Mouse (Mus musculus): ENCODE measurements at regions not wholly inside any gene's neighbourhood (a gene's known extent, or its start where the extent isn't known, plus 50 kb on each side); places are given as distances from the start of the nearest gene placed in this dataset.

DNA sequence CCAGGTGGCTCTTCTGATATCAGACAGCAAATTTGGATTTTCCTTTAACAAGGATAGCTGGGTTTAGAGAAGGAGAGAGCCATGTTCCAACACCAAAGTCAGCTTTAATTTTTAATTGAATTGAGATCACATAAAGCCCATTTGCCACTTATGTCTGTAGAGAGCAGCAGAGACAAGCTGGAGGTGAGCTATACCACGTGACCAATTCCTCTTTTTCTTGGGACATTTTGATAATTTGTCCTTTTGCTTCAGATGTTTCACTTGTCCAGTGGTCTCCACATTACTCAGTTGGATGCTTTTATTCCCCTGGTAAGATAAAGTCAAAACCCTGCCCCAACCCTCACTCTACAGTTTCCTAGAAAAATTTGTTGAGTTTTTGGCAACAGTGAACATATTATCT is 248.6 kb upstream of the Ndst4 start:
- no peak for ATAC-seq (replicated peaks; ENCODE audit: low read depth, poor library complexity, severe bottlenecking)

DNA sequence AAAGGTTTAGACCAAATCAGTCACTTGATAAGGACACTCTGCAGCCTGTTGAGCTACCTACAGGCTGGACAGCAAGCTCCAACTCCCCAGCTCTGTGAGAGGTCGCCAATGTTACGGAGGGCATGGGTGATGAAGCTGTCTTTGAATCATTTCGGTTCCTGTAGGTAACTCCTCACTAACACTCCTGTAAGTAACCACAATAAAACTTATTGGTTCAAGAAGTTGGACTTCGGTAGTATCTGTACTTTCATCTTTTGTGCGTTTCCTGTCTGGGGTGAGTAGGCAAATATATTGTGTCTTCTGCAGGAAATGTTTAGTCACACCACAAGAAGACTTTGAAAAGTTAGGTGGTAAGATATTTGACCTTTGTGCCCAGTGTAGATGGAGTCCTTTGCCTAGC is 244.1 kb upstream of the Ndst4 start:
- peak; percentile 90 for ATAC-seq (replicated peaks; ENCODE audit: low read depth, poor library complexity, severe bottlenecking)

DNA sequence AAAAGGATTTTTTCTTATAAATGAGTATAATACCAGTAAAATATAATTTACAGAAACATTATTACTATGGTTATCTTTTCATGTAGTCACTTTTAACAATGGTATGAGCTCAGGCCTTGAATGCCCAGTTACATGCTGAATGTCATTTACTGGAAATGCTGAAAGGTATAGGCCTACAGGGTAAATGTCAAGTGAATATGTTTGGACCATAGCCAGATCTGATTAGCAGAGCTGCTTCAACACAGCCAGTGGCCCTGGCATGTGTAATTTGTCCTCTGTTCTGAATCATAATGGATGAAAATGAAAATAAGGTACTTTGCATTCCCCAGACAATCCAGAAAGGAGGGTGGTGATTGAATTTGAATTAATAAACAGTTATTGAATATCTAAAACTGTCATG is 213.3 kb upstream of the Ndst4 start:
- no peak for ATAC-seq (replicated peaks; ENCODE audit: low read depth, poor library complexity, severe bottlenecking)

DNA sequence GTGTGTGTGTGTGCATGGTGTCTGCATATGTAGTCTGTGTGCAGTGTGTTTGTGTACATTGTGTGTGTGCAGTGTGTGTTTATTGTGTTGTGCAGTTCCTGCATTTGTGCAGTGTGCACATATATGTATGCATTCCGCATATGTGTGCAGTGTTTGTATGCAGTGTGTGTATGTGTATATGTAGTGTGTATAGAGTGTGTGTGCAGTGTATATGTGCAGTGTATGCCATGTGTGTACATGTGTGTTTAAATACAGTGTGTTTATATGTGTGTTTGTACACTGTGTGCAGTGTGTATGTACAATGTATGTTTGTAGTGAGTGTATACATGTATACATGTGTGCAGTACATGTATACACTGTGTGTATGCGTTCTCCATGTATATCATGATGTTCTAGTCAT is 183.0 kb upstream of the Ndst4 start:
- no peak for ATAC-seq (replicated peaks; ENCODE audit: low read depth, poor library complexity, severe bottlenecking)

DNA sequence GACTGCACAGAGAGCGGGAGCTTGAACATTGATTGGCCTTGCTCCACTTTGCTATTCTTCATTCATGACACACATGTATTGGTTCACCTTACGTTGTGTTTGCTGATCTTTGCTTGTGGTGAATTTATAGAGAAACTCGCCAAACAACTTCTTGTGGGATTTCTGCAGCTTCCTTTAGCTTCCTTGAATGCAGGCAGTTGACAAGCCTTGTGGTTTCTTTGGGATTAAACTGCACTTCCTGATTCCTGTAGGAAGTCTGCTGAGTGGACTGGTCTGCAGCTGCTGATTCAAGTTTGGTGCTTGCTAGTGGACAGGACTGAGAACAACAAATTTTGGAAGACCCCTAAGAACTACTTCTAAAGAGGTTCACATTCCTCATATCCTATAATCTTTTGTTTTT is 152.8 kb upstream of the Ndst4 start:
- peak; percentile 65 for ATAC-seq (replicated peaks; ENCODE audit: low read depth, poor library complexity, severe bottlenecking)

DNA sequence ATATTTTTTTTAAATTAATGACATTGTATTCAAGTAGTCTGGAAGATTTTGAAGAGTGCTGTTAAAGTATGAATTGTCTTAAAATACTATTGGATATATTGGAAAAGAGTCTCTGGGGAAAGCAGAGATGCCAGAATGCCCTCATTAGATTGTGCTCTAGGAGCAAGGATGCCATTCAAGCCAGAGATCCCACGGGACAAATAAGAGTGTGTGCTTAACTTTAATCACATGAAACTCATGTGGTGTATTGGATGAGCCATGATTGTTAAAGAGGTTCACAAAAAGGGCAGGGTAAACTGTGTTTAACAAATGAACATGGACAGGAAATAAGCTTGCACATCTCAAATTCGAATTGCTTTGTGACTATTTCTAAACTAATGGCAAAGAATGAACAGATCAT is 143.0 kb upstream of the Ndst4 start:
- no peak for ATAC-seq (replicated peaks; ENCODE audit: low read depth, poor library complexity, severe bottlenecking)

DNA sequence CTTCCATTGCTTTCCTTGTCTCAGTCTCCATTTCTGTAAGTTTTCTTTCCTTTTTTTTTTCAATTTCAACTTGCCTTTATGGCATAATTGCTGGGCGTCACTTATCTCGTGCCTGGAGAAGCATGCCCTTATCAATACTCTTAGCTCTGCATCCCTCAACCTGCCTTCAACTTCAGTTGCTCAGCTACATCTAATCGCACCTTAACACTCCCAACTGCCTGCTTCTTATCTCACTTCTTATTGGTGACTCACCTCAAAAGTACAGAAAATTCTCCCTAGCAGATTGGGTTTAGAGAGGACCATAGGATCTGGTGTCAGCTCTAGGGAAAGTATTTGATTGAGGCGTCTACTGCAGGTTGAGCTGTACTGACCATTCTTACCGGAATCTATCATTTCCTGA is 133.2 kb upstream of the Ndst4 start:
- ATAC-seq (replicated peaks; ENCODE audit: low read depth, poor library complexity, severe bottlenecking), result peak; percentile 80

DNA sequence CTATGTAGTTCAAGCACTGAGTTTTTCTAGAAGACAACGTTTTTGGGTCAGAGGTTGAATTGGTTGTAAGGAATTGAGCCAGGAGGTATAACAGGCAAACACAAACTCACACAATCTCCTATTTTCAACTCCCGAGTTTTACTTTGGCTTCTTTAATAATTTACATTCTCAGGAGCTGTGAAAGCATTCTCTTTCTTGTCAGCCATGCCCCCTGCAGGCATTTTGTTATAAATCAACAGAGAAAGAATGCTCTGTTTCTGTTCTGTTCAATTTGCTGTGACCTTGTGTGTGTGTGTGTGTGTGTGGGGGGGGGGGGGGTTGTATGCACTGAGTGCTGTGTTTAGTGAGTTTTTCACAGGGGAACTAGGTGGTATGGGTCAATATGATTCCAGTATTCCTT is 132.7 kb upstream of the Ndst4 start:
- ATAC-seq (replicated peaks; ENCODE audit: low read depth, poor library complexity, severe bottlenecking), result peak; percentile 59

DNA sequence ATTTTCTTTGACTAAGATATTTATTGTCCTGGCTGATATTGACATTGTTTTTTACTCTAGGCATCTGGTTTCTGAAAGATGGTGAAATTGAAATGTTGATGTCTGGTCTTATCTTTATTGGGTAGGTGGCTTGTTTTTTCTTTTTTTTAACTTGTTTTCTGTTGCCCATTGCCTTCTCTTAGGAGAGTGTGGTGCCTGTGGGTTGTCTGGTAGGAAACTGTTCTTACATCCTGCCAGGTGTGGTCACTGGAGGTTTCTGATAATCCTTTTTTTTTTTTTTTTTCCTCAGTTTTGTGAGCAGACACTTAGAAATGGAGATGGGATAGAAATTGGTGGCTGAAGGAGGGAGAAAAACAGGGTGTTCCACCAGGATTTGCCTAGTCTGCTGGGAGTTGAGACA is 125.3 kb upstream of the Ndst4 start:
- ATAC-seq (replicated peaks; ENCODE audit: low read depth, poor library complexity, severe bottlenecking), result peak; percentile 69

DNA sequence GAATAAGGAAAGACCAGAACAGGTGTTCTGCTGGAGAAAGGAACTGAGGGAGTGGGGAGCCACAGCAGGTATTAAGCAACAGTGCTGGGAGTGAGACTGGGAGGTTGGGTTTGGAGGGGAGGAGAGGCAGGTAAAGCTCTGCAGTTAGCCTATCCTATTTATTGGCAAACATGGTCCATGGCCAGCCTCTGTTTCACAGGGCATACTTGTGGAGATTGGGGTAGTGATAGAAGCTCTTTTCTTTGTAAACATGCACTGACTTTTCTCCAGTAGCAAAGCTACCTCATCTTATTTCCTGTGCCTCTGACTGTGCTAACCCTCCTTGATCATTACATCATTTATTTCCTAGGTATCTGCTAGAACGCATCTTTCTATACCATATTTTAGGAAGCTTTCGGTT is 124.9 kb upstream of the Ndst4 start:
- ATAC-seq (replicated peaks; ENCODE audit: low read depth, poor library complexity, severe bottlenecking), result 0 out of 2 replicates have a peak, but pooled peaks have one; percentile 3

DNA sequence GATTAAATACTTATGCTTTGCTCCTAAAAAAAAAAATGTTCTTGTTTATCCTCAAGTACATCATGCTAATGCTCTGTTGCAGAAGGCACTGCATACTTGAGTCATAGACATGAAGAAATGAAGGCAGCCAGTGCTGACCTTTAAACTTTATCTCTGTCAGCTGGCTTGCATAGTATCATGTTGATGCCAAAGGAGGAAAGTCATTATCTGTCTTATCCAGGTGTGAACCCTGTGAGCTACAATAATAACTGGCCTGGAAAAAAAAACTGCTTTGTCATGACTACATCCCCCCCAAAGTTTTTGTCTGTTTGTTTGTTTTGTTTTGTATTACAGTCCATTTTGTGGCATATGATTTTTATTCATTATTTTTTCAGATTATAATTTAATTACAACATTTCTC is 124.3 kb upstream of the Ndst4 start:
- peak; percentile 69 for ATAC-seq (replicated peaks; ENCODE audit: low read depth, poor library complexity, severe bottlenecking)

DNA sequence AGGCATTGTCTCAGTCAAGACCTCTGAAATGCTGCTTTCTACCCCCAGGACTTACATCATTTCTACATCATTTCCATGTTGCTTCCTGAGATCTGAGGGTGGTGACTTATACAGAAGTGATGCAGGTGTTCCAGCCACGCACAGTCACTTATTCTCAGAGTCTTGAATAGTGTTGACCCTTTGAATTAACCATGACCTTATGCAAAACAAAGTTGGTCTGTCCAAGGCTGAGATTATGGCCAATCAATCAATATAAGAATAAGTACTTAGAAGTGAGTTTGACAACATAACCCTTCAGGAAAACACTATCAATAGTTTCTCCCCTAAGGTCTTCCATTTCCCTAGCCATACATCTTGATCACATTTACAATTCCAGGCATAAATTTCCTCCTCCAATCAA is 115.3 kb upstream of the Ndst4 start:
- no peak for ATAC-seq (replicated peaks; ENCODE audit: low read depth, poor library complexity, severe bottlenecking)

DNA sequence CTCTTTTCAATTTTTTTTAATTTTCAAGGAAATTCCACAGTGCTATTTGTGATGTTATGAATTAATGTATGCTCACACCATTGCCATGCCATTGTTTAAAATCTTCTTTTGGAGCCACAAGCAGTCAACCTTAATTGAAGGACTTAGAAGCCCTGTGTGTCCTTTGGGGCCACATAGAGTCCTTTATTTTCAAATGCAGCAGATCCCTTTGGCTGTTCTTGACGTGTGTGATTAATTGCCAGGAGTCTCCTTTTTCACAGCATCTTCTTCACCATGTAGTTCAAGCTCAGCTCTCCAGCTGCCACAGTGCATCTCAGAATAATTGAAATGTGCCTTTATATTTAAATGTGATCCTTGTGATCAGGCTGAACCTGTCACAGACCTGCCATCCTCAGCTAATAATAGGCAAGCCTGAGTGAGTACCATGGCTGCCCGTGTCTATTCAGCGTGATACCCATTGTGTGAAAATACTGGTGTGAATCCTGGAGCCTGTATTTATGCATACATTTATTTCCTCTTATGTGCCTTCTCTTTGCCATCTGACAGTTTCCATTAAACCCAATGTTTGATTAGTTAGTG is 114.4 kb upstream of the Ndst4 start:
- no peak for ATAC-seq (replicated peaks; ENCODE audit: low read depth, poor library complexity, severe bottlenecking)

DNA sequence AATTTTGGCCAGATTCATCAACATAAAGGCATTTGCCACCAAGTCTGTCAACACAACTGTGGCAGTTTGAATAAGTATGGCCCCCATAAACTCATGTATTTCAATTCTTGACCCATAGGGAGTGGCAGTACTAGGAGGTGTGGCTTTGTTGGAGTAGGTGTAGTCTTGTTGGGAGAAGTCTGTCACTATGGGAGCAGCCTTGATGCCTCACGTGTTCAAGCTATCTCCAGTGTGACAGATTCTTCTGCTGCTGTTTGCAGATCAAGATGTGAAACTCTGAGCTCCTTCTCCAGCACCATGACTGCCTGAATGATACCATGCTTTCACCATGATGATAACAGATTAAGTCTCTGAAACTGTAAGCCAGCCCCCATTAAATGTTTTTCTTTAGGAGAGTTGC is 97.2 kb upstream of the Ndst4 start:
- ATAC-seq (replicated peaks; ENCODE audit: low read depth, poor library complexity, severe bottlenecking), result no peak

DNA sequence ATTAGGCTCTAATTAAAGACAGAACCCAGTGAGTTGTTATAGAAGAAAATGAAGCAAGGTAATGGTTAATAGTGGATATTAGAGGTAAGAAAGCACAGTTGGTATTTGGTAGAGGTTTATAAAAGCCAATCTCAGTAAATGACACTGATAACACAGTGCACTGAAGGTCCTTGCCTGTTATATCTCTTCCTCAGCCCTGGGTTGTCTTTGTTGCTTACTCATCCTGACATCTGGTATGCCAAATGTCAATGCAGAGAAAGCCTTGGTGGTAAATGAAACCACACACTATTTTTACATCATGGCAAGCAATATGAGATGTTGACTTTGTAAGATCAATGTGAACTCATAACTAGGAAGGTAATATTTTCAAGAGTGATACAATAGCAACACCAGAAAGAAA is 76.8 kb upstream of the Ndst4 start:
- 0 out of 2 replicates have a peak, but pooled peaks have one; percentile 42 for ATAC-seq (replicated peaks; ENCODE audit: low read depth, poor library complexity, severe bottlenecking)

DNA sequence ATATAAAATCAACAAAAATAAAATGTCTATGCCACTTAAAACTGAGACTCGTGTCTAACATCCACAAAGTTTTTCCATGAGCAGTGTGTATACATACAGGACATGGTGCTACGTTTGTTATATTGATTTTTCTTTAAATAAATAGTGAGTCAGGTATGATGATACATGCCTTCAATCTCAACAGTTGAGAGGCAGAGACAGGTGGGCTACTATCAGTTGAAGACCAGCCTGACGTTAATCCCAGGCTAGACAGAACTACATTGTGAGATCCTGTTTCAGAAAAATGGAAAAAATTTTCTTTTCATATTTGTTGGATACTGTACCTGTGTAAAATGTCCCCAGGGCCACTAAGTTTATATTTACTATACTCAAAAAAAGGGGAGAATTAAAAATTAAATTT is 66.5 kb upstream of the Ndst4 start:
- ATAC-seq (replicated peaks; ENCODE audit: low read depth, poor library complexity, severe bottlenecking), result no peak

DNA sequence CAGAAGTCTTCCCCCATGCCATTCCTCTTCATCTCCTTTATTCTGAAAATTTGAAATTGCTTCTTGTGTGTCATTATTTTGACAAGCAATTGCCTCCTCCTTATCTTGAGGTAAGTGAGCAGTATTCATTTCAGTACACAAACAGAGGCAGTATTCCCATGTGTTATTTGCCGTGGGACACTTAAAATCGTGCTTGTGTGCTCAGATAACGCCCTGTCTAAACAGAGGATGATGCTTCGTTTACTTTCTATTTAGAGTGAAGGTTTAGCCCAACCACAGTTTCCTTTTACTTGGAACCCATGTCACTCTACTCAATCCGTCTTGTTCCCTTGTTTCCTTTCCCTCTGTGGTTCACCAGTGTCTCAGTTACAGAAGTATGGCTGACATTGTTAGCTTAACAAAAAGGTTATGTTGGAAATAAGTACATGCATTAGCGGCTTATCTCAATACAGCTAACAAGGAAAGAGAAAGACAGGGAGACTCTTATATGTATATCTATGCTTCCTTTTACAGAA is 65.6 kb upstream of the Ndst4 start:
- peak; percentile 93 for ATAC-seq (replicated peaks; ENCODE audit: low read depth, poor library complexity, severe bottlenecking)
